Mouse (Mus musculus) layer of hippocampus, adult 6 months (tissue): ENCODE results near the gene Kpna7. TPM values are rescaled to one million over a fixed set of nuclear protein-coding genes. Genes with fewer than 3 reads are reported as not detected.

Source experiments
- long read RNA-seq, 2 experiments: library from polyadenylated mRNA; unstranded; transcript quantifications; one replicate each; pipeline ENCODE4 v2.0.0; 2019 to 2020
- polyA plus RNA-seq: library from polyadenylated mRNA; unstranded; fragments of <200 nt; fragmentation: Nextera tagmentation; gene quantifications from 2 replicates; pipeline ENCODE4 v1.2.3, GENCODE M21; 2021

The Kpna7 gene
- not detected in 2 replicates for polyA plus RNA-seq
- long read RNA-seq, experiment 1: 0 reads
- long read RNA-seq, experiment 2: 0 reads

DNA sequence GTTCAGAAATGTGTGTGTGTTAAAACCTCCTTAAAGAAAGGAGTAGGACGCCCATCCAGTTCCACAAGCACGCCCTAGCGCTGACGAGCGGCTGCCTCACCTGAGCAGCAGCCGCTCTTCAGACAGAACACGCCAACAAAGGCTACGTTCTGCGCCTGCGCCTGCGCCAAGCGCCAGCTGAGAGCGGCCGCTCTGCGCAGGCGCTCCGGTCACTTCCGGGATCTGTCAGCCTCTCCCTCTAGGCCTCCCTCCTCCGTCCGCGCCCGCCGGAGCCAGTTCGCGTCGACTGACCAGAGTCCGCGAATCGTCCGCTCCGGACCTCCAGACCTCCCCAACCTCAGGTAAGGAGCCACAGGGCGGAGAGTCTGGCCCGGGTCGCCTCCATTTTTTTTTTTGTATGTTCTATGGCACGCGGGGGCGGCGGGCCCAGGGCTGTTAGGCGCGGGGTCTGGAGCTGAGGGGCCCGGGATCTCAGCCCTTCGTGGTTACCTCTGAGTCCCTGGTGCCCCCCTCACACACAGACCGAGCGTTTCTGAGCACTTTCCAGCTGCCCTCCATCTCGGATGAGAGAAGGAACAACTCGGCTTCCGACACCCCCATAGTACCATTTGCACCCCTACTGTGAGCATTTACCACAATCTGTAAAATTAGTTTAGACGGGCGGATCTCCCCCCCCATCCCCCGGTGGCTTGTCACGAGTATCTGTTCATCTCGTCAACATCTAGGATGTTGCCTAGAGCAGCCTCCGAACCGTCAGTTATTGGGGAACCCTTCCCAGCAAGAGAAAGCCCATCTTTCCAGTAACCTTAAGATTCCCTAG, at the start of gene Kpna7, which contains the start of gene Arpc1a:
Kpna7 (minus strand) TSS at position 399 of the 820 bp plus-strand sequence.
Arpc1a (plus strand) TSS at position 199 of the 820 bp plus-strand sequence.

DNA sequence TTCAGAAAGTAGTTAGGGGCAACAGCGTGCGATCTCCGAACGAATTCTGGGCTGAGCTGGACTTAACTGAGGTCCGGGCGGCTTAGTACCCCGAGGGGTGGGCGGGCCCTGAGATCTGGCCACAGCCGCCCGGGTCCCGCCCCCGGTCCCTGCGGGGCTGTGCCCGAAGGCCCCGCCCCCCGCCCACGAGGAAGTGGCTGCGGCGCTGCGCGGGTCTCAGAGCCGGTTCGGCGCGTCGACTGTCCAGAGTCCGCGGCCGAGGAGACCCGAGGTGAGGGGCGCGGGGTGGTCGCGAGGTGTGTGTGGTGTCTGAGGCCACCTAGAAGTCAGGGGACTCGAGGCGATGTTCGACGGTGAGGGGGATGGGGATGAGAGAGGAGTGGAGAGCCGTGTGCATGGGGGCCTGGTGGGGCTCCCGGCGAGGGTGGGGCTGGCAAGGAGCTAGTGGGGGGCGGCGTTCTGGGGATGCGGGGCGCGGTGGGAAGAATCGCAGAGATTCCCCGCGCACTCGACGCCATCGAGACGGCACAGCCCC, 30.3 kb upstream of the Kpna7 start, which contains the start of gene Arpc1b:
Arpc1b (plus strand) TSS at position 145 of the 535 bp plus-strand sequence.

DNA sequence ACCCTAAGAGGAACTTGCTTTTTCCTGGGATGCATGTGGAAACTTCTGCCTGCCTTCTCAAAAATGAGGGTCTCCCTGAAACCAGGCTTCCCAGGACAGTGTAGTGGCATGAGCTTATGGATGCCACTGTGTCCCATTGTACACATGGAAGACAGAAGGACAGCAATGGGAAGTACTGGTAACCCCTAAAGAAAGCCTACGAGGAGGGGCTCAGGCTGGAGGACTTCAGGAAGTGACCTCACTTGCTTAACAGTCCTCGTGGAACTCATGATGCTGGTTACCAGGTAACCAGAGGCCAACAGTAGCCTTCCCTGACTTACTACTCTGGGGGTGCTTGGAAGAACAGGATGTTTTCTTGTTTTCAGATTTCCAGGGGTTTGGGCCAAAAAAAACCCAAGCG, 41.1 kb downstream of the Kpna7 start, which contains the start of gene 1700018F24Rik:
1700018F24Rik (plus strand) TSS at position 301 of the 400 bp plus-strand sequence.

DNA sequence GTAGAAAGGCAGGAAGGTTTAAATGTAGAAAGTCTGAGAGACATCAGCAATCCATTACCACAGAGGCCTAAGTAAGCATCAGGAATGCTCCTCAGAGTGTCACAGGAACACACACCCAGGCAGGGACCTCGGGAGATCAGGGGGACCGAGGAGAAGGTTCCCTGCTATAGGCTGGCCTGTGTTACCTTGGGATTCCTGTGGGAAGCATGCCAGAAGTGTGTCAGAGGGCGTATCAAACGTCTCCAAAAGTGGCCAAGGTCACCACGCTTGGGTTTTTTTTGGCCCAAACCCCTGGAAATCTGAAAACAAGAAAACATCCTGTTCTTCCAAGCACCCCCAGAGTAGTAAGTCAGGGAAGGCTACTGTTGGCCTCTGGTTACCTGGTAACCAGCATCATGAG, 51.4 kb downstream of the Kpna7 start, which contains the start of gene Gm4871:
Gm4871 (minus strand) TSS at position 364 of the 400 bp plus-strand sequence.

DNA sequence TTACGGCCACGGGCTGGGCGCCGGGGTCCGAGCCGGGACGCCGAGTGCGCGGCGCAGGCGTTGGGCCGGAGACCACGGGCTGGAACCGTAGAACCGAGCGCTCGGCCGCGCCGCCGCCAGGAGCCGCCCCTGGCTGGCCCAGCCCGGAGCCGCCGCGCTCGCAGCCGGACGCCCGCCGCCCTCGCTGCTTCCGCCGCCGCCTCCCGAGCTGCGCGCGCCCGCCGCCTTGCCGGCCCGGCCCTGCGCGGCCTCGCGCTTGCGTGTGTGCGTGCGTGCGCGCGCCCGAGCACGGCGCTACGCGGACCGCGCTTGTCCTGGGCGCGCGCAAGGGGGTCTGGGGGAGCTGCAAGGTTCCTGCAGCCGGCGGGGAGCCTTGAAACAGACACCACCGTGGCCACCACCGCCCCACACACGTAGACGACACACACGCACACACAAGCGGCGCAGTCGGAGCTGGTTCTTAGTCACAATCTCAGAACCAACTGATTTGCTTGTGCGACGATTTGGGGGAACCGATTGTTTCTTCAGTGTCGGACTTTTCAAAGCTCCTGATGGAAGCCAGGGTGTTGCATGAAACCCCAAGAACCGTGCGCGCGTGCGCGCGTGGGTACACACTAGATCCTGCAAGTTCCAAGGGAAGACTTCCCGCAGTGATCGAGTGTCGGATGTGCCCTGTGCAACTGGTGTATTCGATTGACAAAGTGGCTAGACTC, 118.0 kb downstream of the Kpna7 start, which contains the start of gene Smurf1:
Smurf1 (minus strand) TSS at position 209 of the 713 bp plus-strand sequence.

Other genes with a start within 250 kb of the Kpna7 start
- 2.0 and 2.4 TPM in 2 replicates for gene Smurf1, start 118.2 kb downstream of the Kpna7 start, polyA plus RNA-seq
- not detected in 2 replicates for gene Gm4871, start 51.3 kb downstream of the Kpna7 start, polyA plus RNA-seq
- gene 1700018F24Rik, start 41.0 kb downstream of the Kpna7 start, polyA plus RNA-seq: not detected in 2 replicates
- 370 and 401 TPM in 2 replicates for gene Arpc1a, start 200 bp downstream of the Kpna7 start, polyA plus RNA-seq
- 53.5 and 59.1 TPM in 2 replicates for gene Arpc1b, start 30.2 kb upstream of the Kpna7 start, polyA plus RNA-seq
- 64.7 and 65.6 TPM in 2 replicates for gene Pdap1, start 56.2 kb upstream of the Kpna7 start, polyA plus RNA-seq
- gene Bud31, start 56.3 kb upstream of the Kpna7 start, polyA plus RNA-seq: 105 and 112 TPM in 2 replicates
- 14.1 and 16.0 TPM in 2 replicates for gene Ptcd1, start 83.1 kb upstream of the Kpna7 start, polyA plus RNA-seq
- gene Cpsf4, start 83.2 kb upstream of the Kpna7 start, polyA plus RNA-seq: 4.2 and 5.7 TPM in 2 replicates
- gene Atp5j2, start 108.0 kb upstream of the Kpna7 start, polyA plus RNA-seq: 1,254 and 1,419 TPM in 2 replicates
- gene Zkscan14, start 117.8 kb upstream of the Kpna7 start, polyA plus RNA-seq: 8.9 and 9.7 TPM in 2 replicates
- 6.0 and 6.5 TPM in 2 replicates for gene Zkscan5, start 120.5 kb upstream of the Kpna7 start, polyA plus RNA-seq
- gene Zfp655, start 147.7 kb upstream of the Kpna7 start, polyA plus RNA-seq: 17.7 and 18.9 TPM in 2 replicates
- 1.1 TPM in 2 replicates for gene Zscan25, start 196.5 kb upstream of the Kpna7 start, polyA plus RNA-seq